Mouse (Mus musculus) kidney, postnatal 10 days (tissue): ENCODE data around the gene Scyl1.

Experiments
- DNase-seq: peaks from one replicate; pipeline ENCODE4 v3.0.0; 2021; ENCODE audit warnings: mixed read lengths

Scyl1 gene

GRCm38 (mm10) chr19:5787128-5787635, 16.0 kb upstream of the Scyl1 start:
- peak; percentile 90 for DNase-seq

GRCm38 (mm10) chr19:5786441-5787114, 15.4 kb upstream of the Scyl1 start:
- peak; percentile 92 for DNase-seq

GRCm38 (mm10) chr19:5784958-5785577, 13.8 kb upstream of the Scyl1 start:
- DNase-seq, result no peak

GRCm38 (mm10) chr19:5782121-5782520, 10.9 kb upstream of the Scyl1 start:
- no peak for DNase-seq

GRCm38 (mm10) chr19:5781532-5781931, 10.3 kb upstream of the Scyl1 start:
- DNase-seq, result no peak

GRCm38 (mm10) chr19:5780203-5780602, 9.0 kb upstream of the Scyl1 start:
- DNase-seq, result peak; percentile 72

GRCm38 (mm10) chr19:5778312-5778711, 7.1 kb upstream of the Scyl1 start:
- DNase-seq, result no peak

- DNase-seq, result no peak
These were observed 6.3 kb upstream of the Scyl1 start for GRCm38 (mm10) chr19:5777387-5778032.

- peak; percentile 46 for DNase-seq
These were observed 908 bp downstream of the Scyl1 start for GRCm38 (mm10) chr19:5770311-5770710.

GRCm38 (mm10) chr19:5767271-5767670, 3.9 kb downstream of the Scyl1 start:
- DNase-seq, result no peak

GRCm38 (mm10) chr19:5763163-5763562, 8.1 kb downstream of the Scyl1 start:
- no peak for DNase-seq

- peak; percentile 31 for DNase-seq
These were observed 12.3 kb downstream of the Scyl1 start for GRCm38 (mm10) chr19:5758878-5759403.

GRCm38 (mm10) chr19:5756991-5757636, 14.1 kb downstream of the Scyl1 start:
- peak; percentile 41 for DNase-seq

- peak; percentile 17 for DNase-seq
These were observed 14.8 kb downstream of the Scyl1 start for GRCm38 (mm10) chr19:5756321-5756985.

- DNase-seq, result peak; percentile 71
These were observed 19.5 kb downstream of the Scyl1 start for GRCm38 (mm10) chr19:5751742-5752141.

GRCm38 (mm10) chr19:5750951-5751350, 20.3 kb downstream of the Scyl1 start:
- DNase-seq, result no peak

GRCm38 (mm10) chr19:5749476-5749875, 21.7 kb downstream of the Scyl1 start:
- DNase-seq, result no peak

GRCm38 (mm10) chr19:5746907-5747363, 24.3 kb downstream of the Scyl1 start:
- DNase-seq, result no peak

GRCm38 (mm10) chr19:5745756-5746710, 25.2 kb downstream of the Scyl1 start:
- peak; percentile 57 for DNase-seq

GRCm38 (mm10) chr19:5743576-5743975, 27.6 kb downstream of the Scyl1 start:
- DNase-seq, result peak; percentile 58

- peak; percentile 61 for DNase-seq
These were observed 29.0 kb downstream of the Scyl1 start for GRCm38 (mm10) chr19:5742241-5742641.
